Mouse (Mus musculus): ENCODE measurements around the gene Nup62.

GRCm38 (mm10) chr7:44856265-44856916 is 40.5 kb downstream of the Nup62 start:
- TF ChIP-seq POLR2A (IDR thresholded peaks at IDR 0.05; ENCODE audit: extremely low read depth, insufficient read depth, low read length) = no peak
- no peak for TF ChIP-seq CTCF (IDR thresholded peaks at IDR 0.05; ENCODE audit: extremely low read depth, insufficient read depth, low read length)

All from cortical plate, adult 2 months (tissue).